Mouse (Mus musculus) midbrain, embryonic 13.5 days (tissue): Measurements from ENCODE around the gene Olfr1497. TPM values are rescaled to one million over a fixed set of nuclear protein-coding genes. Genes with fewer than 3 reads are reported as not detected.

Source experiments
- polyA plus RNA-seq: library from polyadenylated mRNA; unstranded; fragments of >200 nt; fragmentation: Nextera tagmentation; extraction: Ambion mirVana; gene quantifications from 2 replicates; pipeline ENCODE4 v1.2.1, GENCODE M21; 2015

Olfr1497 gene
- polyA plus RNA-seq, 1 experiment from 2014 or later: not detected

Other genes with a start within 250 kb of the Olfr1497 start
- gene Olfr1484, start 214.7 kb downstream of the Olfr1497 start, polyA plus RNA-seq: not detected in 2 replicates
- gene Olfr1487, start 180.8 kb downstream of the Olfr1497 start, polyA plus RNA-seq: not detected in 2 replicates
- not detected in 2 replicates for gene Olfr1489, start 166.6 kb downstream of the Olfr1497 start, polyA plus RNA-seq
- not detected in 2 replicates for gene Olfr1490, start 147.1 kb downstream of the Olfr1497 start, polyA plus RNA-seq
- gene Olfr1491, start 100.9 kb downstream of the Olfr1497 start, polyA plus RNA-seq: not detected in 2 replicates
- gene Olfr1493-ps1, start 74.9 kb downstream of the Olfr1497 start, polyA plus RNA-seq: not detected in 2 replicates
- not detected in 2 replicates for gene Olfr1494, start 58.5 kb downstream of the Olfr1497 start, polyA plus RNA-seq
- gene Olfr1495, start 33.6 kb downstream of the Olfr1497 start, polyA plus RNA-seq: not detected in 2 replicates
- gene Olfr1496, start 20.3 kb downstream of the Olfr1497 start, polyA plus RNA-seq: not detected in 2 replicates
- not detected in 2 replicates for gene Olfr1499, start 21.2 kb upstream of the Olfr1497 start, polyA plus RNA-seq
- gene Olfr1500, start 32.3 kb upstream of the Olfr1497 start, polyA plus RNA-seq: not detected in 2 replicates
- not detected in 2 replicates for gene Olfr1501, start 52.5 kb upstream of the Olfr1497 start, polyA plus RNA-seq
- not detected in 2 replicates for gene Olfr1502, start 63.6 kb upstream of the Olfr1497 start, polyA plus RNA-seq
- gene Olfr1504, start 99.7 kb upstream of the Olfr1497 start, polyA plus RNA-seq: not detected in 2 replicates
- not detected in 2 replicates for gene Olfr1505, start 115.3 kb upstream of the Olfr1497 start, polyA plus RNA-seq